Mouse (Mus musculus) embryonic fibroblast, embryonic 13.5 days (primary cell): ENCODE data around the gene H2-Ab1. TPM values are rescaled to one million over a fixed set of nuclear protein-coding genes. Genes with fewer than 3 reads are reported as not detected.

Source experiments
- H3K27ac ChIP-seq: 2 replicates; pipeline ENCODE4 v1.5.1; 2012; ENCODE audit warnings: low read length, control low read depth, inconsistent platforms; ENCODE audit not compliant: insufficient read depth
- H3K4me1 ChIP-seq: 2 replicates; pipeline ENCODE4 v1.6.1; 2011; ENCODE audit warnings: low read length; ENCODE audit not compliant: control insufficient read depth, insufficient read depth
- H3K4me3 ChIP-seq: 2 replicates; pipeline ENCODE4 v1.5.1; 2011; ENCODE audit warnings: mild to moderate bottlenecking, control low read depth, low read length; ENCODE audit not compliant: insufficient read depth
- CTCF ChIP-seq: IDR thresholded peaks from 2 replicates; pipeline ENCODE4 v1.5.1; 2011; ENCODE audit warnings: mild to moderate bottlenecking, control low read depth, low read length, moderate library complexity, borderline replicate concordance; ENCODE audit not compliant: insufficient read depth
- POLR2A ChIP-seq: IDR thresholded peaks from 2 replicates; pipeline ENCODE4 v1.6.1; 2011; ENCODE audit warnings: low read depth, mild to moderate bottlenecking, control low read depth, low read length, moderate library complexity
- polyA plus RNA-seq: library from polyadenylated mRNA; stranded (reverse); fragments of >200 nt; gene quantifications from 2 replicates; pipeline ENCODE4 v1.2.4, GENCODE M21; 2011; ENCODE audit warnings: low read depth; ENCODE audit not compliant: missing spikeins, insufficient read length

Gene H2-Ab1
- polyA plus RNA-seq, 1 experiment: not detected

DNA sequence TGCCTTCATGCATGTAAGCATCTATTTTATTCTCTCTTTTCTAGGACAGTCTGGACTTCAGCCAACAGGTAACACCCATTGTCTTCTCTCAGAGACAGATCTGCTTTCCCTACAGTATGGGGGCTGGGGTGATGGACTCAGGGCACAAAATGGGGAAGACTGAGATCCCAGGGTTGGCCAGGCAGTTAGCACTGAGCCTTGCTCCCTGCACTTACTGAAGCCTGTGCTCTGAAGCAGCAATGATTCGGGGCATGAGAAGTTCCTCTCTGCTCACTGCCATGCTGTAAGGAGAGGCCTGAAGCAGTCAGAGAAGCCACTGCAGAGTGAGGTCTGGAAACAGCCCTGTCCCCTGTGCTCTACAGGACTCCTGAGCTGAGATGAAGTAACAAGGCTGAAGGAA lies 58.0 kb downstream of the H2-Ab1 start:
- H3K4me1 ChIP-seq: no peaks in the 10 kb centered on the region
- H3K27ac ChIP-seq: no peak overlapping the region
- H3K4me3 ChIP-seq: no peak overlapping the region
- TF ChIP-seq POLR2A (no peak), CTCF (no peak)

DNA sequence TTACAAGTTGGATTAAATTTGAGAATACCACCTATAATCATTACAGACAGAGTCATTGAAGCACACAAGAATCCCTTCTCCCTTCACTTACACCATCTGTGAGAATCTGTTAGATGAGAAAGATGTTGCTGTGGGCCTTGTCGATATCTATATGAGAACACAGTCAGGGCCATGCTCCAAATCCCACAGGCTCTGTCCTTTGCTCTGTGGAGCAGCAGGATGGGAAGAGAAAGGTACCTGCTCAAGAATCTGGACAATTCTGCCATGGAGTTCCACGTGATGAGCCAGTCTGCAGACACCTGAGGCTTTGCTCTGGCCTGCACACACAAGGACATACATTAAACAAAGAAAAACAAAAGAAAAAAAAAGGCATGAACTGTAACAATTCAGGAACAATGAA lies 59.2 kb downstream of the H2-Ab1 start:
- Histone ChIP-seq H3K4me3 (no peak overlapping the region), H3K27ac (no peak overlapping the region), H3K4me1 (no peaks in the 10 kb centered on the region)
- TF ChIP-seq POLR2A: no peak
- TF ChIP-seq CTCF: no peak

- H3K4me1 ChIP-seq: no peaks in the 10 kb centered on the region
- no peak overlapping the region for H3K27ac ChIP-seq
- no peak for TF ChIP-seq CTCF
- no peak for TF ChIP-seq POLR2A
- H3K4me3 ChIP-seq: no peak overlapping the region
Observed at GRCm38 (mm10) chr17:34317275-34317674, 59.8 kb downstream of the H2-Ab1 start.

Other genes with a start within 250 kb of the H2-Ab1 start
- 12.2 and 13.8 TPM in 2 replicates for gene Ring1, start 233.0 kb upstream of the H2-Ab1 start, polyA plus RNA-seq
- gene H2-Ke6, start 229.6 kb upstream of the H2-Ab1 start, polyA plus RNA-seq: 16.7 and 16.9 TPM in 2 replicates
- 181 and 191 TPM in 2 replicates for gene Slc39a7, start 226.0 kb upstream of the H2-Ab1 start, polyA plus RNA-seq
- gene Rxrb, start 225.9 kb upstream of the H2-Ab1 start, polyA plus RNA-seq: 24.8 and 26.1 TPM in 2 replicates
- 0.37 and 0.45 TPM in 2 replicates for gene Col11a2, start 218.3 kb upstream of the H2-Ab1 start, polyA plus RNA-seq
- not detected in 2 replicates for gene H2-Oa, start 165.3 kb upstream of the H2-Ab1 start, polyA plus RNA-seq
- 8.2 and 10.0 TPM in 2 replicates for gene H2-DMa, start 138.1 kb upstream of the H2-Ab1 start, polyA plus RNA-seq
- 205 and 233 TPM in 2 replicates for gene Brd2, start 135.1 kb upstream of the H2-Ab1 start, polyA plus RNA-seq
- gene H2-DMb2, start 114.4 kb upstream of the H2-Ab1 start, polyA plus RNA-seq: not detected in 2 replicates
- gene H2-DMb1, start 104.6 kb upstream of the H2-Ab1 start, polyA plus RNA-seq: 2.2 and 2.4 TPM in 2 replicates
- gene Tap1, start 70.1 kb upstream of the H2-Ab1 start, polyA plus RNA-seq: 17.8 TPM in 2 replicates
- gene Psmb9, start 69.9 kb upstream of the H2-Ab1 start, polyA plus RNA-seq: 2.7 and 11.9 TPM in 2 replicates
- gene Psmb8, start 60.0 kb upstream of the H2-Ab1 start, polyA plus RNA-seq: 16.1 and 18.8 TPM in 2 replicates
- gene Tap2, start 54.2 kb upstream of the H2-Ab1 start, polyA plus RNA-seq: 25.6 and 25.7 TPM in 2 replicates
- gene H2-Ob, start 18.8 kb upstream of the H2-Ab1 start, polyA plus RNA-seq: not detected in 2 replicates
- gene H2-Aa, start 30.1 kb downstream of the H2-Ab1 start, polyA plus RNA-seq: not detected in 2 replicates
- gene H2-Eb1, start 48.2 kb downstream of the H2-Ab1 start, polyA plus RNA-seq: not detected in 2 replicates
- gene H2-Eb2, start 68.0 kb downstream of the H2-Ab1 start, polyA plus RNA-seq: not detected in 2 replicates
- not detected in 2 replicates for gene Btnl2, start 97.1 kb downstream of the H2-Ab1 start, polyA plus RNA-seq
- gene Btnl1, start 119.4 kb downstream of the H2-Ab1 start, polyA plus RNA-seq: not detected in 2 replicates
- gene BC051142, start 141.1 kb downstream of the H2-Ab1 start, polyA plus RNA-seq: not detected in 2 replicates
- gene Btnl4, start 219.6 kb downstream of the H2-Ab1 start, polyA plus RNA-seq: not detected in 2 replicates